ENCODE assay signal across 25 mouse cellular contexts in genomic region chr3:122210846-122211245, GRCm38 (mm10). TPM values are rescaled to one million over a fixed set of nuclear protein-coding genes. Genes with fewer than 3 reads are reported as not detected.
DNase-seq lines count a peak whose midpoint lies in the region; ATAC-seq and TF ChIP-seq lines count a peak whose summit lies in the region.
"Had no signal": no experiment of that assay in that cellular context is flagged by ENCODE, and none has a peak within 500 bp of the region (broad histone marks: within the 10 kb centered on the region; RNA-seq: fewer than 3 reads in every experiment).

No protein-coding gene starts in this region.

- no peak for TF ChIP-seq POLR2A in kidney, adult 2 months (IDR thresholded peaks at IDR 0.05; ENCODE audit: low read depth, low read length)

- H3K27me3 ChIP-seq in kidney, adult 2 months (replicated peaks; ENCODE audit: control insufficient read depth, insufficient read depth, low read length), result no peaks in the 10 kb centered on the region
- H3K27me3 ChIP-seq in lung, embryonic 14.5 days (ENCODE audit: insufficient read depth, low read length), result no peaks in the 10 kb centered on the region
- no peaks in the 10 kb centered on the region for H3K27me3 ChIP-seq in stomach, embryonic 14.5 days (ENCODE audit: control insufficient read depth, insufficient read depth, low read length)
- no peaks in the 10 kb centered on the region for H3K27me3 ChIP-seq in stomach, postnatal 0 days (ENCODE audit: control insufficient read depth, insufficient read depth, low read length)
- H3K27me3 ChIP-seq: CH12.LX; embryonic facial prominence, embryonic 12.5 days; embryonic facial prominence, embryonic 15.5 days; hindbrain, embryonic 12.5 days; hindbrain, embryonic 15.5 days; Patski had no signal

- no peak for TF ChIP-seq EP300 in stomach, postnatal 0 days (optimal IDR thresholded peaks at IDR 0.05)

- no peaks in the 10 kb centered on the region for H3K36me3 ChIP-seq in kidney, adult 2 months (ENCODE audit: control insufficient read depth, insufficient read depth, low read length)
- no peaks in the 10 kb centered on the region for H3K36me3 ChIP-seq in lung, embryonic 14.5 days (ENCODE audit: insufficient read depth)
- no peaks in the 10 kb centered on the region for H3K36me3 ChIP-seq in stomach, embryonic 14.5 days (ENCODE audit: control insufficient read depth, insufficient read depth, low read length)
- H3K36me3 ChIP-seq in stomach, postnatal 0 days (ENCODE audit: control insufficient read depth, insufficient read depth, low read length), result no peaks in the 10 kb centered on the region
- H3K36me3 ChIP-seq: embryonic facial prominence, embryonic 12.5 days; embryonic facial prominence, embryonic 15.5 days; G1E; hindbrain, embryonic 12.5 days; hindbrain, embryonic 15.5 days had no signal

- H3K27ac ChIP-seq in kidney, adult 2 months (ENCODE audit: insufficient read depth, low read depth, low read length), result peak overlapping the region; percentile 81
- 0 out of 2 replicates have a peak overlapping the region, but pooled peaks have one; percentile 18 for H3K27ac ChIP-seq in lung, embryonic 14.5 days (ENCODE audit: low read depth)
- 0 out of 2 replicates have a peak overlapping the region, but pooled peaks have one; percentile 15 for H3K27ac ChIP-seq in stomach, embryonic 14.5 days (ENCODE audit: low read length)
- H3K27ac ChIP-seq in stomach, postnatal 0 days (replicated peaks), result no peak overlapping the region
- H3K27ac ChIP-seq: embryonic facial prominence, embryonic 12.5 days; embryonic facial prominence, embryonic 15.5 days; gastrocnemius, adult 2 months; hindbrain, embryonic 12.5 days; hindbrain, embryonic 15.5 days had no signal

- H3K9ac ChIP-seq in lung, embryonic 14.5 days, result no peak overlapping the region
- H3K9ac ChIP-seq in stomach, embryonic 14.5 days (replicated peaks; ENCODE audit: low read depth, low read length), result no peak overlapping the region
- no peak overlapping the region for H3K9ac ChIP-seq in stomach, postnatal 0 days (ENCODE audit: low read length)
- H3K9ac ChIP-seq: embryonic facial prominence, embryonic 12.5 days; embryonic facial prominence, embryonic 15.5 days; forebrain, postnatal 0 days; hindbrain, embryonic 12.5 days; hindbrain, embryonic 15.5 days had no signal

- 0 out of 2 replicates have a peak, but pooled peaks have one; percentile 56 for ATAC-seq in lung, embryonic 14.5 days (ENCODE audit: insufficient read depth)
- ATAC-seq in stomach, embryonic 14.5 days (ENCODE audit: insufficient number of reproducible peaks, insufficient read depth, low FRiP score, low read depth), result no peak
- ATAC-seq in stomach, postnatal 0 days (ENCODE audit: low FRiP score, low TSS enrichment), result no peak
- ATAC-seq in megakaryocyte-erythroid progenitor cell, adult 5-6 weeks (replicated peaks; ENCODE audit: low FRiP score, low TSS enrichment, poor library complexity, severe bottlenecking), result no peak
- ATAC-seq: forebrain, embryonic 14.5 days; forebrain, postnatal 0 days; Patski had no signal

- TF ChIP-seq CTCF in kidney, adult 2 months (conservative IDR thresholded peaks at IDR 0.05; ENCODE audit: insufficient read depth, insufficient read length, low read depth, low read length), result no peak
- TF ChIP-seq CTCF in lung, embryonic 14.5 days (IDR thresholded peaks at IDR 0.05; ENCODE audit: low read depth), result no peak
- TF ChIP-seq CTCF in stomach, postnatal 0 days (IDR thresholded peaks at IDR 0.05; ENCODE audit: low read depth), result no peak

- DNase-seq in kidney, adult 2 months, result peak; percentile 24
- no peak for DNase-seq in kidney, adult 8-10 months
- DNase-seq in lung, embryonic 14.5 days, result peak; percentile 59
- DNase-seq in lung, postnatal 10 days, result no peak
- DNase-seq in stomach, postnatal 0 days (ENCODE audit: low spot score), result no peak
- DNase-seq: adrenal gland, postnatal 14 days; B cell, adult 2 months; cerebellum, adult 11 months; cerebellum, adult 2 months; cerebellum, postnatal 10 days; cerebellum, postnatal 36 days; forebrain, postnatal 0 days; gastrocnemius, adult 2 months; gastrocnemius, postnatal 14 days had no signal

- no peak overlapping the region for H3K4me3 ChIP-seq in kidney, adult 2 months (ENCODE audit: insufficient read depth, low read depth, low read length)
- H3K4me3 ChIP-seq in lung, embryonic 14.5 days (ENCODE audit: low read depth, low read length), result no peak overlapping the region
- H3K4me3 ChIP-seq in stomach, embryonic 14.5 days (ENCODE audit: low read depth, low read length), result no peak overlapping the region
- H3K4me3 ChIP-seq in stomach, postnatal 0 days (ENCODE audit: low read depth, low read length), result no peak overlapping the region
- H3K4me3 ChIP-seq: embryonic facial prominence, embryonic 12.5 days; embryonic facial prominence, embryonic 15.5 days; gastrocnemius, adult 2 months; hindbrain, embryonic 12.5 days; hindbrain, embryonic 15.5 days had no signal

- WGBS in kidney, adult 2 months, result 73% methylated on average over 7 of the region's 7 CpGs
- WGBS in lung, embryonic 14.5 days, result 56% methylated on average over 7 of the region's 7 CpGs
- 61% methylated on average over 7 of the region's 7 CpGs for WGBS in stomach, embryonic 14.5 days
- WGBS in stomach, postnatal 0 days, result 47% methylated on average over 7 of the region's 7 CpGs

- no peaks in the 10 kb centered on the region for H3K9me3 ChIP-seq in lung, embryonic 14.5 days (ENCODE audit: low read depth, low read length)
- no peaks in the 10 kb centered on the region for H3K9me3 ChIP-seq in stomach, embryonic 14.5 days (ENCODE audit: control insufficient read depth, low read depth, low read length)
- H3K9me3 ChIP-seq in stomach, postnatal 0 days (ENCODE audit: control insufficient read depth, low read length), result no peaks in the 10 kb centered on the region
- H3K9me3 ChIP-seq: embryonic facial prominence, embryonic 12.5 days; embryonic facial prominence, embryonic 15.5 days; G1E; hindbrain, embryonic 12.5 days; hindbrain, embryonic 15.5 days had no signal

- H3K4me1 ChIP-seq in kidney, adult 2 months (ENCODE audit: control insufficient read depth, insufficient read depth, low read length), result peaks cover 35% of the 10 kb centered on the region
- H3K4me1 ChIP-seq in lung, embryonic 14.5 days (ENCODE audit: insufficient read depth), result peaks cover 4% of the 10 kb centered on the region; the same call in 1 of the 2 replicates
- H3K4me1 ChIP-seq in stomach, embryonic 14.5 days (ENCODE audit: control insufficient read depth, insufficient read depth, low read length), result 0 out of 2 replicates have a peak, but pooled peaks cover 3% of the 10 kb centered on the region
- peaks cover 3% of the 10 kb centered on the region for H3K4me1 ChIP-seq in stomach, postnatal 0 days (replicated peaks; ENCODE audit: control insufficient read depth, insufficient read depth)
- H3K4me1 ChIP-seq: embryonic facial prominence, embryonic 12.5 days; hindbrain, embryonic 12.5 days; hindbrain, embryonic 15.5 days had no signal

- no peak overlapping the region for H3K4me2 ChIP-seq in lung, embryonic 14.5 days
- no peak overlapping the region for H3K4me2 ChIP-seq in stomach, embryonic 14.5 days (replicated peaks; ENCODE audit: low read depth, low read length)
- no peak overlapping the region for H3K4me2 ChIP-seq in stomach, postnatal 0 days (replicated peaks; ENCODE audit: low read depth)
- H3K4me2 ChIP-seq: embryonic facial prominence, embryonic 12.5 days; embryonic facial prominence, embryonic 15.5 days; heart, embryonic 11.5 days; hindbrain, embryonic 12.5 days; hindbrain, embryonic 15.5 days had no signal

RNA-seq across cellular contexts. Expression of gene Gclm, which starts 34.5 kb away (rescaled TPM):
- polyA plus RNA-seq in kidney, adult 2 months (2012; rRNA removed), result 227 and 313 TPM in 2 replicates
- 76.3 and 78.6 TPM in 2 replicates for polyA plus RNA-seq in lung, embryonic 14.5 days (2014; fragmentation: Nextera tagmentation; extraction: Ambion mirVana)
- polyA plus RNA-seq in stomach, embryonic 14.5 days (2014; fragmentation: Nextera tagmentation; extraction: Ambion mirVana), result 60.5 and 66.8 TPM in 2 replicates
- polyA plus RNA-seq in stomach, postnatal 0 days (2015; fragmentation: Nextera tagmentation; extraction: Ambion mirVana), result 148 and 155 TPM in 2 replicates
- 293 and 359 TPM in 2 replicates for total RNA-seq in megakaryocyte-erythroid progenitor cell, adult 5-6 weeks (2014; fragmentation: Nextera tagmentation)
- 158 and 161 TPM in 2 replicates for total RNA-seq in megakaryocyte-erythroid progenitor cell, adult 5-6 weeks (2017)

Comparison
In these comparisons a context has a peak if more than half of its experiments do, and no peak if none do; other contexts are left out.
1. DNase-seq: peak in kidney, adult 2 months (single experiment) and lung, embryonic 14.5 days (single experiment); none in kidney, adult 8-10 months (0 of 2), lung, postnatal 10 days (single experiment) and stomach, postnatal 0 days (single experiment).